Mouse (Mus musculus) kidney, postnatal 0 days (tissue): ENCODE data around the gene Trim66. TPM values are rescaled to one million over a fixed set of nuclear protein-coding genes. Genes with fewer than 3 reads are reported as not detected.

ENCODE experiments used
- ATAC-seq: fragments of 200-750 bp; cut with Nextera tagmentation; replicated peaks from 2 replicates; pipeline ENCODE4 v1.8.0; 2017; ENCODE audit warnings: low read depth, moderate number of reproducible peaks, moderate TSS enrichment, moderate library complexity; ENCODE audit not compliant: low FRiP score
- DNase-seq: peaks from one replicate; pipeline ENCODE4 v3.0.0-alpha.2; 2016; ENCODE audit warnings: low spot score
- H3K27ac ChIP-seq: fragments of 300-500 bp; sonication (generic); 2 replicates; pipeline ENCODE4 v1.5.1; 2014; ENCODE audit warnings: mild to moderate bottlenecking
- H3K27me3 ChIP-seq: fragments of 300-500 bp; sonication (generic); 2 replicates; pipeline ENCODE4 v1.6.1; 2014; ENCODE audit warnings: low read length, mixed read lengths; ENCODE audit not compliant: insufficient read depth
- H3K36me3 ChIP-seq: fragments of 300-500 bp; sonication (generic); 2 replicates; pipeline ENCODE4 v1.6.1; 2014; ENCODE audit warnings: low read length, mixed read lengths; ENCODE audit not compliant: insufficient read depth
- H3K4me1 ChIP-seq: fragments of 300-500 bp; sonication (generic); replicated peaks from 2 replicates; pipeline ENCODE4 v1.6.1; 2014; ENCODE audit warnings: antibody characterized with exemption, low read length, mixed read lengths; ENCODE audit not compliant: insufficient read depth
- H3K4me2 ChIP-seq: fragments of 300-500 bp; sonication (generic); 2 replicates; pipeline ENCODE4 v1.6.1; 2014; ENCODE audit warnings: mild to moderate bottlenecking, low read length, moderate library complexity, mixed read lengths
- H3K4me3 ChIP-seq: fragments of 300-500 bp; sonication (generic); replicated peaks from 2 replicates; pipeline ENCODE4 v1.5.1; 2014; ENCODE audit warnings: low read depth, low read length
- H3K9ac ChIP-seq: fragments of 300-500 bp; sonication (generic); 2 replicates; pipeline ENCODE4 v1.6.1; 2014; ENCODE audit warnings: low read depth, low read length
- H3K9me3 ChIP-seq: fragments of 300-500 bp; sonication (generic); replicated peaks from 2 replicates; pipeline ENCODE4 v1.6.1; 2016; ENCODE audit warnings: low read length, inconsistent platforms, mixed read lengths
- CTCF ChIP-seq: IDR thresholded peaks from 2 replicates; pipeline ENCODE4 v1.5.1; 2016; ENCODE audit warnings: antibody characterized with exemption, low read depth, mild to moderate bottlenecking, moderate library complexity
- WGBS: fragments of 180-500 bp; shearing (Covaris S2); extraction: QIAGEN DNeasy Blood & Tissue Kit; methylation state at CpG from one replicate; pipeline ENCODE4 v1.1.7; 2014; 5-methylcytosine and 5-hydroxymethylcytosine counted together
- microRNA-seq: library from miRNA; unstranded; fragments of <30 nt; microRNA quantifications from one replicate; pipeline ENCODE4, GENCODE M21; 2016
- polyA plus RNA-seq: library from polyadenylated mRNA; unstranded; fragments of >200 nt; fragmentation: Nextera tagmentation; extraction: Ambion mirVana; gene quantifications from 2 replicates; pipeline ENCODE4 v1.2.1, GENCODE M21; 2015

Gene Trim66
- polyA plus RNA-seq, 1 experiment from 2014 or later = 0.05 TPM

- Histone ChIP-seq H3K36me3 (no peaks in the 10 kb centered on the region), H3K4me3 (no peak overlapping the region), H3K4me2 (no peak overlapping the region), H3K27ac (no peak overlapping the region), H3K9me3 (no peaks in the 10 kb centered on the region), H3K27me3 (no peaks in the 10 kb centered on the region), H3K4me1 (no peaks in the 10 kb centered on the region), H3K9ac (no peak overlapping the region)
- peak; percentile 64 for TF ChIP-seq CTCF
- peak; percentile 77 for DNase-seq
- 61% methylated on average over 3 of the region's 3 CpGs for WGBS
- ATAC-seq = no peak
Measured at GRCm38 (mm10) chr7:109424422-109425159, 83.3 kb downstream of the Trim66 start.

- Histone ChIP-seq H3K27ac (no peak overlapping the region), H3K9ac (no peak overlapping the region), H3K27me3 (no peaks in the 10 kb centered on the region), H3K4me3 (no peak overlapping the region), H3K9me3 (no peaks in the 10 kb centered on the region), H3K4me1 (no peaks in the 10 kb centered on the region), H3K4me2 (no peak overlapping the region), H3K36me3 (no peaks in the 10 kb centered on the region)
- TF ChIP-seq CTCF = no peak
- 77% methylated on average over 8 of the region's 8 CpGs for WGBS
- no peak for DNase-seq
- ATAC-seq = no peak
Measured at GRCm38 (mm10) chr7:109422803-109423202, 85.1 kb downstream of the Trim66 start.

- H3K9me3 ChIP-seq = no peaks in the 10 kb centered on the region
Measured at GRCm38 (mm10) chr7:109405491-109405890, 102.4 kb downstream of the Trim66 start.

GRCm38 (mm10) chr7:109399299-109399698, 108.6 kb downstream of the Trim66 start:
- 57% methylated on average over 3 of the region's 3 CpGs for WGBS
- Histone ChIP-seq H3K36me3 (no peaks in the 10 kb centered on the region), H3K4me1 (no peaks in the 10 kb centered on the region), H3K27ac (no peak overlapping the region), H3K27me3 (no peaks in the 10 kb centered on the region), H3K9me3 (no peaks in the 10 kb centered on the region), H3K4me3 (no peak overlapping the region), H3K9ac (no peak overlapping the region), H3K4me2 (no peak overlapping the region)
- ATAC-seq = no peak
- DNase-seq = no peak
- no peak for TF ChIP-seq CTCF

More at GRCm38 (mm10) chr7:109405491-109405890, 102.4 kb downstream of the Trim66 start:
- Histone ChIP-seq H3K27ac (no peak overlapping the region), H3K4me2 (no peak overlapping the region), H3K36me3 (no peaks in the 10 kb centered on the region), H3K9ac (no peak overlapping the region), H3K4me1 (no peaks in the 10 kb centered on the region), H3K4me3 (no peak overlapping the region), H3K27me3 (no peaks in the 10 kb centered on the region)
- ATAC-seq = no peak
- 46% methylated on average over 7 of the region's 7 CpGs for WGBS
- no peak for TF ChIP-seq CTCF
- no peak for DNase-seq

Small RNA genes within 50 kb of the gene (microRNA-seq; reads per million reads assigned to microRNA genes)
- not detected for gene Gm47284

Other genes with a start within 250 kb of the Trim66 start
- gene Stk33, start 69.1 kb downstream of the Trim66 start, polyA plus RNA-seq = 0.24 and 0.55 TPM in 2 replicates
- gene Rpl27a, start 11.0 kb upstream of the Trim66 start, polyA plus RNA-seq = 156 and 166 TPM in 2 replicates
- 40.3 and 42.2 TPM in 2 replicates for gene St5, start 195.5 kb upstream of the Trim66 start, polyA plus RNA-seq
- 33.1 and 33.6 TPM in 2 replicates for gene Akip1, start 195.6 kb upstream of the Trim66 start, polyA plus RNA-seq
- gene BC051019, start 215.7 kb upstream of the Trim66 start, polyA plus RNA-seq = not detected in 2 replicates
- 0.61 and 0.68 TPM in 2 replicates for gene Ascl3, start 223.6 kb upstream of the Trim66 start, polyA plus RNA-seq
- 94.9 and 95.7 TPM in 2 replicates for gene Tmem9b, start 244.7 kb upstream of the Trim66 start, polyA plus RNA-seq